7 mouse cellular contexts compared by ENCODE assay signal in the genomic region with DNA sequence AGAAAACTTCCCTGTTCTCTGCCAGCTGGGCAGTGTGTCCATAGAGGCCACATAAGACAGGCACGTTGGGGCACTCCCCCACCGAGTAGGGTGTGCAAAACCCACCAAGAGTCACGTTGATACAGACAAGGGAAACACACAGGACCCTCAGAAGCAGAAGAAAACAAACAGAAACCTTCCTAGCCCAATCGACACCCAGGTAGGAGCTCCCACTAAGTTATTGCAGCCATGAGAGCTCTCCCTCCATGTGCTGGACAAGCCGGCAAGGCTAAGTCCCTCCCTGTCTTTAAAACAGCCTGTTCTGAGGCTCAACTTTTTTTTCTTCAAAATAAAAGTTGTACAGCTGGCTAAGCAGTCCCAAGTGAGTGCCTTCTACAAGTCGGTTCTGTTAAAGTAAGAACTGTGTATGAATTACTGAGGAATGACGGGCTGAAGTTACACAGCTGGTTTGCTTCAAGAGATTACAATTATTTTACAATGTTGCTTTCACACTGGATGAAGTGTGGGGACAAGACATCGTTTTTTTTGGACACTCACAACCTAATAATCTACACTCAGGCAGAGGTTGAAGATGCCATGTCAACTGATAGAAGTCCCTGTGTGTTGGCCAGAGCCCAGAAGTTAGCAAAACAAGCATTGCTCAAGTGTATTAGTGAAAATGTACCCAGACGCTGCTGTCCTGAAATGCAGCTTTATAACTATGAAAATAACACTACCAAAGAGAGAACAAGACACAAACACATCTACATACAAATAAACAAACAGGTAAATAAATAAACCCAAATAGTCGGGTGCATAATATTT.
DNase-seq lines count a peak whose midpoint lies in the region; ATAC-seq lines count a peak whose summit lies in the region.

No protein-coding gene starts in this region.

- peak overlapping the region; percentile 56 for H3K4me2 ChIP-seq in kidney, embryonic 16.5 days (replicated peaks; ENCODE audit: low read depth, low read length)

- peak overlapping the region; percentile 49 for H3K4me3 ChIP-seq in kidney, embryonic 16.5 days (ENCODE audit: low read length)

- DNase-seq in adrenal gland, postnatal 14 days, result peak; percentile 44
- peak; percentile 73 for DNase-seq in heart, adult 8-10 months (ENCODE audit: low spot score)
- DNase-seq in right cerebral cortex, adult 2 months (ENCODE audit: low spot score in 2 of 2), result no peak
- DNase-seq in right cerebral cortex, postnatal 10 days (ENCODE audit: low spot score in 2 of 2), result no peak
- DNase-seq in cerebellum, postnatal 25 days, result no peak

- peak overlapping the region; percentile 77 for H3K27ac ChIP-seq in kidney, embryonic 16.5 days (ENCODE audit: low read length)

- no peaks in the 10 kb centered on the region for H3K9me3 ChIP-seq in kidney, embryonic 16.5 days (ENCODE audit: low read length)

- no peaks in the 10 kb centered on the region for H3K36me3 ChIP-seq in kidney, embryonic 16.5 days (ENCODE audit: insufficient read depth, low read length)

- 25% methylated on average over 10 of the region's 10 CpGs for WGBS in kidney, embryonic 16.5 days

- ATAC-seq in kidney, embryonic 16.5 days (ENCODE audit: low FRiP score, low TSS enrichment), result peak; percentile 91; the same call in 1 of the 2 replicates
- ATAC-seq in megakaryocyte progenitor cell, adult 5-6 weeks (replicated peaks; ENCODE audit: poor library complexity), result peak; percentile 29

- 0 out of 2 replicates have a peak, but pooled peaks cover 3% of the 10 kb centered on the region for H3K4me1 ChIP-seq in kidney, embryonic 16.5 days (ENCODE audit: insufficient read depth, low read length)

- peak overlapping the region; percentile 41 for H3K9ac ChIP-seq in kidney, embryonic 16.5 days (replicated peaks; ENCODE audit: low read length)

- no peaks in the 10 kb centered on the region for H3K27me3 ChIP-seq in kidney, embryonic 16.5 days (ENCODE audit: insufficient read depth, low read length)

Comparison
In these comparisons a context has a peak if more than half of its experiments do, and no peak if none do; other contexts are left out.
1. DNase-seq: peak in adrenal gland, postnatal 14 days (single experiment) and heart, adult 8-10 months (single experiment); none in right cerebral cortex, adult 2 months (0 of 2), right cerebral cortex, postnatal 10 days (0 of 2) and cerebellum, postnatal 25 days (0 of 2).